Mouse (Mus musculus) layer of hippocampus, adult 9-10 months (tissue): Measurements from ENCODE around the gene Borcs6.
A peak's percentile ranks its signal among the peaks of the same experiment; 100 is the strongest.

Experiments used
- DNase-seq: peaks from one replicate; pipeline ENCODE4 v3.0.0; 2022; ENCODE audit warnings: low spot score

The Borcs6 gene

GRCm38 (mm10) chr11:69070590-69071222 lies 11.2 kb downstream of the Borcs6 start, which contains the start of gene Tmem107:
Gene Tmem107, plus strand, starts transcription at chr11:69070806.
- DNase-seq, result peak; percentile 89

GRCm38 (mm10) chr11:69071262-69071661 lies 11.7 kb downstream of the Borcs6 start:
- no peak for DNase-seq

- no peak for DNase-seq
These were observed 12.7 kb downstream of the Borcs6 start for GRCm38 (mm10) chr11:69072234-69072633.

GRCm38 (mm10) chr11:69072666-69073064 lies 13.1 kb downstream of the Borcs6 start:
- no peak for DNase-seq

GRCm38 (mm10) chr11:69073065-69073888 lies 13.8 kb downstream of the Borcs6 start:
- DNase-seq, result peak; percentile 93

GRCm38 (mm10) chr11:69073951-69074775 lies 14.6 kb downstream of the Borcs6 start:
- DNase-seq, result no peak

- no peak for DNase-seq
These were observed 15.2 kb downstream of the Borcs6 start for GRCm38 (mm10) chr11:69074776-69075069.

- DNase-seq, result no peak
These were observed 16.4 kb downstream of the Borcs6 start for GRCm38 (mm10) chr11:69075764-69076479.

GRCm38 (mm10) chr11:69076572-69076971 lies 17.1 kb downstream of the Borcs6 start:
- no peak for DNase-seq

- no peak for DNase-seq
These were observed 17.8 kb downstream of the Borcs6 start for GRCm38 (mm10) chr11:69077316-69077715.

GRCm38 (mm10) chr11:69078041-69078440 lies 18.5 kb downstream of the Borcs6 start:
- no peak for DNase-seq

- no peak for DNase-seq
These were observed 19.4 kb downstream of the Borcs6 start for GRCm38 (mm10) chr11:69078805-69079438.

GRCm38 (mm10) chr11:69080102-69080854 lies 20.8 kb downstream of the Borcs6 start:
- DNase-seq, result no peak

GRCm38 (mm10) chr11:69080855-69081222 lies 21.3 kb downstream of the Borcs6 start:
- no peak for DNase-seq

- DNase-seq, result no peak
These were observed 22.1 kb downstream of the Borcs6 start for GRCm38 (mm10) chr11:69081613-69082012.

- no peak for DNase-seq
These were observed 26.1 kb downstream of the Borcs6 start for GRCm38 (mm10) chr11:69085608-69086007.

GRCm38 (mm10) chr11:69086390-69086789 lies 26.9 kb downstream of the Borcs6 start:
- no peak for DNase-seq

GRCm38 (mm10) chr11:69087082-69087481 lies 27.6 kb downstream of the Borcs6 start:
- DNase-seq, result no peak

- DNase-seq, result no peak
These were observed 28.1 kb downstream of the Borcs6 start for GRCm38 (mm10) chr11:69087597-69087996.

GRCm38 (mm10) chr11:69088103-69088855 lies 28.8 kb downstream of the Borcs6 start, which contains the start of gene Vamp2:
Gene Vamp2, plus strand, starts transcription at chr11:69088490.
- DNase-seq, result no peak
